Mouse (Mus musculus): ENCODE measurements at regions not wholly inside any gene's neighbourhood (a gene's known extent, or its start where the extent isn't known, plus 50 kb on each side); places are given as distances from the start of the nearest gene placed in this dataset.
A peak's percentile ranks its signal among the peaks of the same experiment; 100 is the strongest.

DNA sequence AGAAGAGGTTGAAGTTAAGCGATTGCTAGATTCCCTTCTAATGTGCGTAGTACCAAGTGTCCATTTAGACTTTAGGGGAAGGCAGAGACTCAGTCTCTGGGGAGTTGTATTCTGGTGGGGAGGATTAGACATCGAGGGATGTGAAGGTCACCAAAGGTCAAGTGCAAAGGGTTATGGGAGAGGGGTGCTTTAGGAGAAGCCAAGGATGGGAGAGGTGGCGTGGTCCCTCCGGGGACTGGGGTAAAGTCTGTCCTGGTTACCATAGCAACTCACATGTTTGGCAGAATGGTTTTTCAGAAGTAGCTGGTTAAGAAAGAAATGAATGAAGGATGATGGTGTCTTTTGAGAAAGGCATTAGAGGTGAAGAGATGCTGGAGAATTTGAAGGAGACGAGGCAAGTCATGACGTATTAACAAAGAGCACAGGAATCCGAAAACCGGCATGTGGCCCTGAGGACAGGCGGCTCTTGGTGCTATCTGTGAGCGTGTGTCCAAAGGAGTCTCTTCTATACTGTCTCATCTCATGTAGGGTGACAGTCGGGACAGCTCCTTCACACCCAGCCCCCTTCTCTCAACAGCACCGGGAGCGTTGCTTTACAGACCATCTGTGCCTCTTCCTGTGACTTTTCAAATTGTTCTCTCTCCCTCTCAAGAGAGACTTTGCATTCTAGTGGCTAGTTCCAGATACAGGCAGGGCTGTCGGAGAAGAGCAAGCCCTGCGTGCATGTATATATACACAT is 125.6 kb upstream of the Aldh1b1 start:
- no peak overlapping the region for H3K4me2 ChIP-seq (ENCODE audit: low read depth)
- no peak overlapping the region for H3K27ac ChIP-seq (ENCODE audit: low read depth, low read length)
- ATAC-seq (ENCODE audit: insufficient read depth, low FRiP score, low TSS enrichment) (no peak), DNase-seq (ENCODE audit: low spot score) (no peak)
- H3K9me3 ChIP-seq (ENCODE audit: control insufficient read depth, low read length) = no peaks in the 10 kb centered on the region
- H3K4me1 ChIP-seq (ENCODE audit: control insufficient read depth, insufficient read depth, low read length) = peaks cover 4% of the 10 kb centered on the region; the same call in 1 of the 2 replicates
- 59% methylated on average over 16 of the region's 16 CpGs for WGBS
- no peaks in the 10 kb centered on the region for H3K36me3 ChIP-seq (ENCODE audit: control insufficient read depth, insufficient read depth, low read length)
- H3K9ac ChIP-seq (ENCODE audit: low read length) = no peak overlapping the region
- H3K27me3 ChIP-seq (ENCODE audit: control insufficient read depth, insufficient read depth, low read length) = no peaks in the 10 kb centered on the region
- H3K4me3 ChIP-seq (ENCODE audit: low read depth, low read length) = no peak overlapping the region

DNA sequence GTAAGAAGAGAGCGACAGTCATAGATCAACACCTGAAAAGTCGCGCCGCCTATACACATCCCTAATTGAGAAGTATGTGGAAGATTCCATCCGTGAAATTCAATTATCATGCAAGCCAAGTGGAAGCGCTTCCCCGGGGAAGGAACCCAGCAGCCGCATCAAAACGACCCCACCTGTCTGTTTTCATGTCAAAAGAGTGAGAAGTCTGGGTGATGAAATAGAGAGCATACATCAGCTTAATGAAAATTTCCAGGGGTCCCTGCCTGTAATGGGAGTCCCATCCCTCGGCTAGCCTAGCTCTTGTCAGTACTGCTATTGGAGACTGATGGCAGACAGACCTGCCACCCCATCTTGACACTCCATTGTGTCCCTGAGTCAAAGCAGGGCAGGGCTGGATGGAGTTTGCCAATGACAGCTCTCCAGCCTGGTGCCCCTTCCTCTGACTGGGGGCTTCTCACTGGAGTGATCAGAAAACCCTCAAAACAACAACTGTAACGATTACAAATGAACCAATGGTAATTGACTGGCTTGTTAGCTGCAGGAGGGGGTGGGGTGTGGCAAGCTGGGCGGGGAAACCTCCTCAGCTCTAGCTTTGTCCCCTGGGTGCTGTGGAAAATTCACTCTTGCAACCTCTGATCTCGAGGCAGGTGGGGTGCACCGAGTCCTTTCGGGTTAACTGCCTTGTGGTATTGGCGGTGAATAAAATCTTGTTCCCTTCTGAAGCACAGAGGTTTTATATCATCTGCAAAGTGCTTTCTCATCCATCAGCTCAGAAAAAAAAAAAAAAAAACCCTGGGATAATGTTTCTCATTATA is 126.4 kb upstream of the Aldh1b1 start:
- Histone ChIP-seq H3K27me3 (ENCODE audit: control insufficient read depth, insufficient read depth, low read length) (no peaks in the 10 kb centered on the region), H3K36me3 (ENCODE audit: control insufficient read depth, insufficient read depth, low read length) (no peaks in the 10 kb centered on the region), H3K4me1 (ENCODE audit: control insufficient read depth, insufficient read depth, low read length) (peaks cover 4% of the 10 kb centered on the region; the same call in 1 of the 2 replicates), H3K4me3 (ENCODE audit: low read depth, low read length) (no peak overlapping the region), H3K9ac (ENCODE audit: low read length) (no peak overlapping the region), H3K27ac (ENCODE audit: low read depth, low read length) (0 out of 2 replicates have a peak overlapping the region, but pooled peaks have one; percentile 6), H3K9me3 (ENCODE audit: control insufficient read depth, low read length) (no peaks in the 10 kb centered on the region), H3K4me2 (ENCODE audit: low read depth) (no peak overlapping the region)
- WGBS = 36% methylated on average over 16 of the region's 16 CpGs
- DNase-seq (ENCODE audit: low spot score) (peak; percentile 36), ATAC-seq (ENCODE audit: insufficient read depth, low FRiP score, low TSS enrichment) (no peak)

DNA sequence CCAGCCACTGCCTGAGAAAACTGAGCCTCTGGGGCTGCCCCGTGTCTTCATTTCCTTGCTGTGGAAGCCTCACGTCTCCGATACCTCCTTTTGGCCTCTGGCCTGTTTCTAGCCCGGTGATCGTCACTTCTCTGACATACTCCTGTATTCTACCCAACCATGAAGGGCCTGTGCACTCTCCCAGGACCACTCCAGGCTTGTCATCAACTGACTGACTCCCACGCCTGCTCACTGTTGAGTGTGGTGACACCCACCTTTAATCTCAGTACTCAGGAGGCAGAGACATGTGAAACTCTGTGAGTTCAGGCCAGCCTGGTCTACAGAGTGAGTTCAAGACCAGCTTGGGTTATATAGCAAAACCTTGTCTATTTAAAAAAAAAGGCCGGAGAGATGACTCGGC is 132.1 kb upstream of the Shb start:
- Histone ChIP-seq H3K27me3 (ENCODE audit: control insufficient read depth, insufficient read depth, low read length) (no peaks in the 10 kb centered on the region), H3K36me3 (ENCODE audit: control insufficient read depth, insufficient read depth, low read length) (no peaks in the 10 kb centered on the region), H3K4me2 (ENCODE audit: low read depth) (no peak overlapping the region), H3K27ac (ENCODE audit: low read depth, low read length) (no peak overlapping the region), H3K9me3 (ENCODE audit: control insufficient read depth, low read length) (no peaks in the 10 kb centered on the region), H3K4me3 (ENCODE audit: low read depth, low read length) (no peak overlapping the region), H3K4me1 (ENCODE audit: control insufficient read depth, insufficient read depth, low read length) (no peaks in the 10 kb centered on the region), H3K9ac (ENCODE audit: low read length) (no peak overlapping the region)
- ATAC-seq (ENCODE audit: insufficient read depth, low FRiP score, low TSS enrichment) = no peak
- 87% methylated on average over 8 of the region's 8 CpGs for WGBS
- DNase-seq (ENCODE audit: low spot score) = no peak

DNA sequence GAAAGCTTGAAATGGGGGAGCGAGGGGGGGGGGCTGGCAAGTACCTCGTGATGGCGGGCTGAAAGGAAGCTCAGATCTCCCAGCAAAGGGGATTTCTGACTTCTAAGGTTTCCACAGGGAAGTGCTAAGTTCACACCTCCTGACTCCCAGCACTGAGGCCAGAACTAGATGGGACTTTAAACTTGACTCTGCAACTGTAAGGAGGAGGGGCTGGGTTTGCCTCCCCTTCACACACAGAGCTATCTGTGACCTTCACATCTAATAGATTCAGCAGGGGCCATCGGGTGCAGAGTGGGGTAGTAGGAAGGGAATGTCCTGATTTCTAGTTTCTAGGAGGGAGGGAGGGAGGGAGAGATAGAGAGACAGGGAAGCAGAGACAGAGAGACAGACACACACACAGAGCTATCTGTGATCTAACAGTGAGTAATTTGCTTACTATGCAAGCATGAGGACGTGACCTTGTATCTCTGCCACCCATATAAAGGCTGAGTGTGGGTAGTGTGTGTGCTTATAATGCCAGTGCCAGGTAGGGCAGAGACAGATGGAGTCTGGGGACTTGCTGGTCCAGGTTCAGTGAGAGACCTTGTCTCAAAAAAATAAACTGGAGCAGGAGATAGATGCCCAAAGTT is 125.2 kb upstream of the Shb start:
- H3K4me2 ChIP-seq (ENCODE audit: low read depth) = no peak overlapping the region
- H3K27ac ChIP-seq (ENCODE audit: low read depth, low read length) = no peak overlapping the region
- no peaks in the 10 kb centered on the region for H3K36me3 ChIP-seq (ENCODE audit: control insufficient read depth, insufficient read depth, low read length)
- no peak for DNase-seq (ENCODE audit: low spot score)
- peaks cover 3% of the 10 kb centered on the region; the same call in 1 of the 2 replicates for H3K4me1 ChIP-seq (ENCODE audit: control insufficient read depth, insufficient read depth, low read length)
- H3K4me3 ChIP-seq (ENCODE audit: low read depth, low read length) = no peak overlapping the region
- ATAC-seq (ENCODE audit: insufficient read depth, low FRiP score, low TSS enrichment) = no peak
- H3K9me3 ChIP-seq (ENCODE audit: control insufficient read depth, low read length) = no peaks in the 10 kb centered on the region
- no peak overlapping the region for H3K9ac ChIP-seq (ENCODE audit: low read length)
- 31% methylated on average over 5 of the region's 5 CpGs for WGBS
- H3K27me3 ChIP-seq (ENCODE audit: control insufficient read depth, insufficient read depth, low read length) = no peaks in the 10 kb centered on the region

DNA sequence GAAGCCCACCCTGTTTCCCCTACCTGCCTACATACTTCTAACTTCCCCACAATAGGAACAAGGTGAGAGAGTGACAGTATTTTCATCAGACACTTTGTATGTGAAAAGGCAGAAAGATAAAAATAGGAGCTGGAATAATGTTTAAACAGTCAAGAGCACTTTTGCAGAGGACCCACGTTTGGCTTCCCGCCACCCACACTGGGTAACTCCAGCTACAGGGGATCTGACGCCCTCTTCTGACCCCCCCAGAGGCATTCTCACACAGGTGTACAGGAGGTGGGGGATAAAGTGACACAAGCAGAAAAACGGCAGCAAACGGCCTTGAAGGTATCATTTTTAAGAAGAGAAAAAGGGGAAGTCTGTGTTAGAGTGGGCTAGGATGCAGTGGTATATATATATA is 123.5 kb upstream of the Shb start:
- no peaks in the 10 kb centered on the region for H3K27me3 ChIP-seq (ENCODE audit: control insufficient read depth, insufficient read depth, low read length)
- H3K4me1 ChIP-seq (ENCODE audit: control insufficient read depth, insufficient read depth, low read length) = peaks cover 3% of the 10 kb centered on the region; the same call in 1 of the 2 replicates
- H3K9ac ChIP-seq (ENCODE audit: low read length) = no peak overlapping the region
- no peak overlapping the region for H3K27ac ChIP-seq (ENCODE audit: low read depth, low read length)
- ATAC-seq (ENCODE audit: insufficient read depth, low FRiP score, low TSS enrichment) = no peak
- no peaks in the 10 kb centered on the region for H3K36me3 ChIP-seq (ENCODE audit: control insufficient read depth, insufficient read depth, low read length)
- H3K9me3 ChIP-seq (ENCODE audit: control insufficient read depth, low read length) = no peaks in the 10 kb centered on the region
- no peak overlapping the region for H3K4me2 ChIP-seq (ENCODE audit: low read depth)
- H3K4me3 ChIP-seq (ENCODE audit: low read depth, low read length) = no peak overlapping the region
- 67% methylated on average over 5 of the region's 5 CpGs for WGBS
- DNase-seq (ENCODE audit: low spot score) = no peak

DNA sequence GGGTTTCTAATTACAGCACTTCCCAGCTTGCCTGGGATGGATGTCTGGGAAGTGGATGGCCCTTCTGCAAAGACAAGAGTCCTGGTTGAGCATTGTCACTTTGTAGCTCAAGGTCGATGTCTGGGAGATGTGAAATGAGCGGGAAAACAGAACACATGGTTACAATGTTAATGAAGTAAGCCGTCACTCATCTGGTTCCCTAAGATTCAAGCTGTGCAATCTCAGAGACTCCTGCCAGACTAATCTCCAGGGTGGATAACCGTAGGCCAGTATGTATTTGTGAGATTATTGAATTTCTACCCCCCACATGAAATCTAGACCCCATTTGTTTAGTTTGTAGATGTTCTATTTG is 122.5 kb upstream of the Shb start:
- Histone ChIP-seq H3K27me3 (ENCODE audit: control insufficient read depth, insufficient read depth, low read length) (no peaks in the 10 kb centered on the region), H3K36me3 (ENCODE audit: control insufficient read depth, insufficient read depth, low read length) (no peaks in the 10 kb centered on the region), H3K27ac (ENCODE audit: low read depth, low read length) (no peak overlapping the region), H3K4me2 (ENCODE audit: low read depth) (no peak overlapping the region), H3K9me3 (ENCODE audit: control insufficient read depth, low read length) (no peaks in the 10 kb centered on the region), H3K4me1 (ENCODE audit: control insufficient read depth, insufficient read depth, low read length) (peaks cover 3% of the 10 kb centered on the region; the same call in 1 of the 2 replicates), H3K4me3 (ENCODE audit: low read depth, low read length) (no peak overlapping the region), H3K9ac (ENCODE audit: low read length) (no peak overlapping the region)
- DNase-seq (ENCODE audit: low spot score) = no peak
- no peak for ATAC-seq (ENCODE audit: insufficient read depth, low FRiP score, low TSS enrichment)
- 7% methylated on average over 4 of the region's 4 CpGs for whole genome bisulfite sequencing

DNA sequence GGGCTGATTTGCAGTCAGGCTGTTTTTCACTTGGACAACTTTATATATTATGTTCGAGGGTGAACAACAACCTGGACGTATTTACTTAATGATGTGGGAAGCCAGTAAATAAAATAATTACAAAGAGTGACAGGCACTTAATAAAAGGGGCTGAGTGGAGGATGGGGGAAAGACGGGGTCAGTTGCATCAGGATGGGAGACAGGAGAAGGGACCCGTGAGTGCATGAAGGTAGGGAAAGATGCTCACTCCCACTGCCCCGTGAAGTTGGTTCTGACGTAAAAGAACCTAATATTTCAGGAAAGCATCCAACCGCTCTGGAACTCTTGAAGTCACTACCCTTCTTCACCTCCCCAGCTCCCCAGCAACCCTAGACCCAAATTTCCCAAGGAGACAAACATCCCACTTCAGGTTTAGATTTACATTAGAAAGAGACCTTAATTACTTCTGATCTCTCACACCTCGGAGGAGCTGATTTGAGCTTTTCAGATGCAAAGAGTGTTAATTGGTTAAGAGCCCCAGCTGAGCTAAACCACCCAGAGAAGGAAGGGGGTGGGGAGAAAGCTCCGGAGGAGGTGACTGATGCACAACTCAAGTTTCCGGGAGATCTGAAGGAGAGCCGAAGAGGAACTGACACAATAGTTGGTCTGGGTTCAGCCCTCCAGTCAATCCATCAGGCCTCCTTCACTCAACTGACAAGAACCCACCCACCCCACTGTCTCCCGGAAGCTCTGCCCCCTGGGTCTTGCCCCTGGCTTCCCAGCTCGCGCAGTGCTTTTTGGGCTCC is 121.9 kb upstream of the Shb start:
- 0 out of 2 replicates have a peak overlapping the region, but pooled peaks have one; percentile 12 for H3K4me2 ChIP-seq (ENCODE audit: low read depth)
- peak; percentile 47 for DNase-seq (ENCODE audit: low spot score)
- ATAC-seq (ENCODE audit: insufficient read depth, low FRiP score, low TSS enrichment) = no peak
- H3K4me3 ChIP-seq (ENCODE audit: low read depth, low read length) = no peak overlapping the region
- 3% methylated on average over 14 of the region's 14 CpGs for WGBS
- peaks cover 3% of the 10 kb centered on the region; the same call in 1 of the 2 replicates for H3K4me1 ChIP-seq (ENCODE audit: control insufficient read depth, insufficient read depth, low read length)
- H3K9ac ChIP-seq (ENCODE audit: low read length) = no peak overlapping the region
- no peaks in the 10 kb centered on the region for H3K9me3 ChIP-seq (ENCODE audit: control insufficient read depth, low read length)
- H3K27me3 ChIP-seq (ENCODE audit: control insufficient read depth, insufficient read depth, low read length) = no peaks in the 10 kb centered on the region
- no peak overlapping the region for H3K27ac ChIP-seq (ENCODE audit: low read depth, low read length)
- no peaks in the 10 kb centered on the region for H3K36me3 ChIP-seq (ENCODE audit: control insufficient read depth, insufficient read depth, low read length)

DNA sequence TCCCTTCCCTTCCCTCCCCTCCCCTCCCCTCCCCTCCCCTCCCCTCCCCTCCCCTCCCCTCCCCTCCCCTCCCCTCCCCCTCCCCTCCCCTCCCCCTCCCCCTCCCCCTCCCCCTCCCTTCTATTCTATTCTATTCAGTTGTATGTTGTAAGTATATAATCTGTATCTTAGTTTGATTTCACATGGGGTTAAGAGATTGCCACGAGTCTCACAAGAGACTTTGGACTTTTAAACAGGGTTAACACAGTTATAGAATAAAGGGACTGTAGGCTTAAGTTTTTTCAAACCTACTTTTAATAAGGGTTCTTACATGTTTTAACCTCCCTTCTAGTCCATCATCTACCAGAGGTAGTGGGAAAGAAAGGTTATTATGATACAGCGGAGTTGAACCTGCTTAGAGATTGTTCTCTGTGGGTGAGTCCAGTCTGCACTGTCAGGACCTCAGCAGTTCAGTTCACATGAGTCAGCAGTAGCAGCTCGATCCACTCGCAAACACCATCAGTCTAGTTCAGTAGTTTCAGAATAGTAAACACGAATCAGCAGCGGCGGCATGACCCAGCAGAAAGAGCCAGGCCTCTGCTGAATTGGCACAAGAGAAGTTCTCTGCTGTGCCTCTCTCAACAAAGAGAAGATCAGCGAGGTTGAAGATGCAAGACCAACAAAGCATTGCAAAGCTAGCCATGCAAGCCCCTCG is 116.8 kb upstream of the Shb start:
- WGBS = 90% methylated on average over 9 of the region's 9 CpGs
- H3K27ac ChIP-seq (ENCODE audit: low read depth, low read length) = no peak overlapping the region
- no peak overlapping the region for H3K4me3 ChIP-seq (ENCODE audit: low read depth, low read length)
- DNase-seq (ENCODE audit: low spot score) = no peak
- H3K36me3 ChIP-seq (ENCODE audit: control insufficient read depth, insufficient read depth, low read length) = no peaks in the 10 kb centered on the region
- no peak overlapping the region for H3K4me2 ChIP-seq (ENCODE audit: low read depth)
- no peak overlapping the region for H3K9ac ChIP-seq (ENCODE audit: low read length)
- no peaks in the 10 kb centered on the region for H3K27me3 ChIP-seq (ENCODE audit: control insufficient read depth, insufficient read depth, low read length)
- no peaks in the 10 kb centered on the region for H3K9me3 ChIP-seq (ENCODE audit: control insufficient read depth, low read length)
- H3K4me1 ChIP-seq (ENCODE audit: control insufficient read depth, insufficient read depth, low read length) = no peaks in the 10 kb centered on the region
- no peak for ATAC-seq (ENCODE audit: insufficient read depth, low FRiP score, low TSS enrichment)

Measured in neural tube, embryonic 11.5 days (tissue).